8 mouse cellular contexts compared by ENCODE assay signal in the genomic region with DNA sequence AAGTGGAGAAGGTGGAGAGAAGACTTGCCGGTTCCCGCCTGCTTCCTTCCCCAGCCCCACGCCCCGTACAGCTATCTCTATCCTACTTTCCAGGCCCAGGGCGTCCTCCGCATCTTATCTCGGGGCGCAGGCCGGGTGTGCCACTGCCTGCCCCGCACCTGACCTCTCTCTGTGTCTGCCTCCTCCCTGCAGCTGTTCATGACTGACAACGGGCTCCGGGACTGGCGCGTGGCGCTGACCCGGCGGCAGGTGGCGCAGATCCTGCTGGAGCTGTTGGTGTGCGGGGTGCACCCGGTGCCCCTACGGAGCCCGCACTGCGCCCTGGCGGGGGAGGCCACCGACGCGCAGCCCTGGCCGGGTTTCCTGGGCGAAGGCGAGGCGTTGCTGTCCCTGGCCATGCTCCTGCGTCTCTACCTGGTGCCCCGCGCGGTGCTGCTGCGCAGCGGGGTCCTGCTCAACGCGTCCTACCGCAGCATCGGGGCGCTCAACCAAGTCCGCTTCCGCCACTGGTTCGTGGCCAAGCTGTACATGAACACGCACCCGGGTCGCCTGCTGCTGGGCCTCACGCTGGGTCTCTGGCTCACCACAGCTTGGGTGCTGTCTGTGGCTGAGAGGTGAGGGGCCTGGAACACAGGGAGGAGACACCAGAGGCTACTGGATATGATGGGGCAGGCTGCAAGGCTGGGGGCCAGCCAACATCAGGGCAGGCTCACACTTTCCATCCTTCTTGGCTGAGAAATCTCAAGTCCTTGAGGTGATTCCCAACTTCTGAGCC. TPM values are rescaled to one million over a fixed set of nuclear protein-coding genes. Genes with fewer than 3 reads are reported as not detected.
DNase-seq lines count a peak whose midpoint lies in the region; ATAC-seq and TF ChIP-seq lines count a peak whose summit lies in the region.

No protein-coding gene starts in this region.

- ATAC-seq in heart, embryonic 14.5 days (ENCODE audit: insufficient number of reproducible peaks, insufficient read depth, low FRiP score, low read depth): peak; percentile 69
- no peak for ATAC-seq in midbrain, postnatal 0 days (ENCODE audit: low FRiP score)

- H3K9me3 ChIP-seq in heart, embryonic 14.5 days (ENCODE audit: control insufficient read depth, low read length): no peaks in the 10 kb centered on the region
- no peaks in the 10 kb centered on the region for H3K9me3 ChIP-seq in midbrain, postnatal 0 days (ENCODE audit: low read length)

- WGBS in heart, embryonic 14.5 days: 5% methylated on average over 49 of the region's 49 CpGs
- 9% methylated on average over 37 of the region's 49 CpGs for WGBS in midbrain, postnatal 0 days

- peak overlapping the region; percentile 32 for H3K4me3 ChIP-seq in heart, embryonic 14.5 days (ENCODE audit: control insufficient read depth in 1 of 2, insufficient read depth in 1 of 2, low read depth in 1 of 2, low read length in 2 of 2)
- H3K4me3 ChIP-seq in midbrain, postnatal 0 days (ENCODE audit: low read depth, low read length): peak overlapping the region; percentile 1; the same call in 1 of the 2 replicates

- H3K36me3 ChIP-seq in heart, embryonic 14.5 days (ENCODE audit: control insufficient read depth, insufficient read depth, low read length): no peaks in the 10 kb centered on the region
- H3K36me3 ChIP-seq in midbrain, postnatal 0 days (ENCODE audit: insufficient read depth, low read length): no peaks in the 10 kb centered on the region

- TF ChIP-seq CTCF in midbrain, postnatal 0 days (IDR thresholded peaks at IDR 0.05): peak; percentile 53

- DNase-seq in CD4-positive helper T cell, adult 2 months (ENCODE audit: low read depth, low spot score): peak; percentile 76
- DNase-seq in R1 (ENCODE audit: low read depth, low spot score) (peak; percentile 70), liver (peak; percentile 97)
- DNase-seq in embryo, embryonic 9.5 days (ENCODE audit: extremely low spot score): peak; percentile 58
- DNase-seq in midbrain, postnatal 0 days (ENCODE audit: low spot score): no peak
- peak; percentile 84 to 90 for DNase-seq in thymus, postnatal 36 days
- DNase-seq in right cerebral cortex, postnatal 36 days (ENCODE audit: low spot score in 2 of 2): no peak

- H3K9ac ChIP-seq in heart, embryonic 14.5 days (ENCODE audit: low read length): peak overlapping the region; percentile 54
- no peak overlapping the region for H3K9ac ChIP-seq in midbrain, postnatal 0 days (replicated peaks; ENCODE audit: low read length, poor library complexity, severe bottlenecking)

- peak overlapping the region; percentile 74 for H3K4me2 ChIP-seq in heart, embryonic 14.5 days (ENCODE audit: low read length)
- H3K4me2 ChIP-seq in midbrain, postnatal 0 days (ENCODE audit: low read depth, low read length, poor library complexity, severe bottlenecking): peak overlapping the region; percentile 18

- peaks cover 7 to 11% of the 10 kb centered on the region in 2 experiments; a peak in 3 of 4 replicates for H3K4me1 ChIP-seq in heart, embryonic 14.5 days (ENCODE audit: control insufficient read depth in 2 of 2, insufficient read depth in 2 of 2, low read length in 2 of 2)
- no peaks in the 10 kb centered on the region for H3K4me1 ChIP-seq in midbrain, postnatal 0 days (ENCODE audit: insufficient read depth, low read length)

- no peak overlapping the region for H3K27ac ChIP-seq in heart, embryonic 14.5 days (replicated peaks in 1 of 2; ENCODE audit: control insufficient read depth in 1 of 2, insufficient read depth in 1 of 2, low read depth in 2 of 2, low read length in 2 of 2)
- no peak overlapping the region for H3K27ac ChIP-seq in midbrain, postnatal 0 days (ENCODE audit: low read depth, low read length)

- H3K27me3 ChIP-seq in heart, embryonic 14.5 days (ENCODE audit: control insufficient read depth, insufficient read depth, low read length): 0 out of 2 replicates have a peak, but pooled peaks cover 5% of the 10 kb centered on the region
- peaks cover 7% of the 10 kb centered on the region; the same call in 1 of the 2 replicates for H3K27me3 ChIP-seq in midbrain, postnatal 0 days (ENCODE audit: insufficient read depth, low read length)

RNA-seq across cellular contexts. Expression of a gene that starts 7.2 kb away (rescaled TPM):
- 1.4 and 1.8 TPM in 2 replicates for polyA plus RNA-seq in heart, embryonic 14.5 days (2014; fragmentation: Nextera tagmentation; extraction: Ambion mirVana)
- total RNA-seq in midbrain, postnatal 0 days (2014; rRNA removed): 0.27 and 2.5 TPM in 2 replicates
- polyA plus RNA-seq in midbrain, postnatal 0 days (2015; fragmentation: Nextera tagmentation; extraction: Ambion mirVana): 0.81 and 1.1 TPM in 2 replicates

RNA-seq across cellular contexts. Expression of a gene that starts 22.1 kb away (rescaled TPM):
- polyA plus RNA-seq in heart, embryonic 14.5 days (2014; fragmentation: Nextera tagmentation; extraction: Ambion mirVana): 18.4 and 20.7 TPM in 2 replicates
- 34.2 and 50.0 TPM in 2 replicates for total RNA-seq in midbrain, postnatal 0 days (2014; rRNA removed)
- 28.7 and 30.1 TPM in 2 replicates for polyA plus RNA-seq in midbrain, postnatal 0 days (2015; fragmentation: Nextera tagmentation; extraction: Ambion mirVana)

RNA-seq across cellular contexts. Expression of a gene that starts 28.3 kb away (rescaled TPM):
- polyA plus RNA-seq in heart, embryonic 14.5 days (2014; fragmentation: Nextera tagmentation; extraction: Ambion mirVana): not detected in 2 replicates
- 0.44 TPM in 1 of 2 replicates, not detected in the other for total RNA-seq in midbrain, postnatal 0 days (2014; rRNA removed)
- not detected in 2 replicates for polyA plus RNA-seq in midbrain, postnatal 0 days (2015; fragmentation: Nextera tagmentation; extraction: Ambion mirVana)

RNA-seq across cellular contexts. Expression of a gene that starts 43.5 kb away (rescaled TPM):
- polyA plus RNA-seq in heart, embryonic 14.5 days (2014; fragmentation: Nextera tagmentation; extraction: Ambion mirVana): not detected in 2 replicates
- not detected in 2 replicates for total RNA-seq in midbrain, postnatal 0 days (2014; rRNA removed)
- 0.19 TPM in 1 of 2 replicates, not detected in the other for polyA plus RNA-seq in midbrain, postnatal 0 days (2015; fragmentation: Nextera tagmentation; extraction: Ambion mirVana)

Comparison
In these comparisons a context has a peak if more than half of its experiments do, and no peak if none do; other contexts are left out.
1. DNase-seq: peak in CD4-positive helper T cell, adult 2 months (single experiment), R1 (single experiment), embryo, embryonic 9.5 days (single experiment), liver (single experiment) and thymus, postnatal 36 days (2 of 2); none in midbrain, postnatal 0 days (single experiment) and right cerebral cortex, postnatal 36 days (0 of 2).